Mouse (Mus musculus): ENCODE measurements around the gene Gm10721. TPM values are rescaled to one million over a fixed set of nuclear protein-coding genes. Genes with fewer than 3 reads are reported as not detected.
"Not testable (repeated sequence)": the region's sequence is repeated elsewhere in the genome, so short reads cannot be mapped to it uniquely, and the experiment has no call there.

Gm10721 gene
- polyA plus RNA-seq, 1 experiment from 2014 or later, result not detected

GRCm38 (mm10) chr9:3015896-3016295, 3.0 kb downstream of the Gm10721 start:
- not testable (repeated sequence) for H3K4me2 ChIP-seq (replicated peaks); H3K9me3 ChIP-seq (replicated peaks); H3K4me1 ChIP-seq; H3K27me3 ChIP-seq; H3K9ac ChIP-seq; H3K4me3 ChIP-seq (replicated peaks); H3K36me3 ChIP-seq; H3K27ac ChIP-seq (replicated peaks); ATAC-seq (ENCODE audit: insufficient number of reproducible peaks, low FRiP score, low TSS enrichment, low read depth)
- WGBS, result 76% methylated on average over 6 of the region's 6 CpGs

- not testable (repeated sequence) for H3K27ac ChIP-seq (replicated peaks); H3K4me2 ChIP-seq (replicated peaks); H3K4me1 ChIP-seq; H3K27me3 ChIP-seq; H3K4me3 ChIP-seq (replicated peaks); H3K9ac ChIP-seq; H3K36me3 ChIP-seq; H3K9me3 ChIP-seq (replicated peaks); ATAC-seq (ENCODE audit: insufficient number of reproducible peaks, low FRiP score, low TSS enrichment, low read depth)
- WGBS, result 44% methylated on average over 2 of the region's 9 CpGs
These were observed 4.2 kb downstream of the Gm10721 start, which contains the start of gene Gm10719 for GRCm38 (mm10) chr9:3017108-3017507. Gene Gm10719, plus strand, starts transcription at chr9:3017408.

- H3K9ac ChIP-seq; H3K27ac ChIP-seq (replicated peaks); H3K4me1 ChIP-seq; H3K36me3 ChIP-seq; ATAC-seq (ENCODE audit: insufficient number of reproducible peaks, low FRiP score, low TSS enrichment, low read depth); H3K4me3 ChIP-seq (replicated peaks); H3K4me2 ChIP-seq (replicated peaks); H3K27me3 ChIP-seq; H3K9me3 ChIP-seq (replicated peaks): not testable (repeated sequence)
- 64% methylated on average over 9 of the region's 9 CpGs for WGBS
These were observed 6.0 kb downstream of the Gm10721 start for GRCm38 (mm10) chr9:3018944-3019343.

GRCm38 (mm10) chr9:3019835-3020727, 7.1 kb downstream of the Gm10721 start:
- H3K27me3 ChIP-seq; H3K36me3 ChIP-seq; H3K27ac ChIP-seq (replicated peaks); H3K4me2 ChIP-seq (replicated peaks); H3K9ac ChIP-seq; H3K4me1 ChIP-seq; H3K9me3 ChIP-seq (replicated peaks); H3K4me3 ChIP-seq (replicated peaks): not testable (repeated sequence)
- peak; percentile 67; the same call in 1 of the 2 replicates for ATAC-seq (ENCODE audit: insufficient number of reproducible peaks, low FRiP score, low TSS enrichment, low read depth)
- 78% methylated on average over 17 of the region's 19 CpGs for WGBS

- H3K4me3 ChIP-seq (replicated peaks); H3K36me3 ChIP-seq; H3K4me2 ChIP-seq (replicated peaks); ATAC-seq (ENCODE audit: insufficient number of reproducible peaks, low FRiP score, low TSS enrichment, low read depth); H3K4me1 ChIP-seq; H3K9ac ChIP-seq; H3K27me3 ChIP-seq; H3K27ac ChIP-seq (replicated peaks); H3K9me3 ChIP-seq (replicated peaks): not testable (repeated sequence)
- WGBS, result 76% methylated on average over 11 of the region's 13 CpGs
These were observed 9.5 kb downstream of the Gm10721 start for GRCm38 (mm10) chr9:3022316-3023008.

GRCm38 (mm10) chr9:3023312-3023984, 10.5 kb downstream of the Gm10721 start, which contains the start of gene Gm10718:
Gene Gm10718, plus strand, starts transcription at chr9:3023547.
- H3K9me3 ChIP-seq (replicated peaks); H3K36me3 ChIP-seq; H3K9ac ChIP-seq; H3K27ac ChIP-seq (replicated peaks); H3K27me3 ChIP-seq; H3K4me1 ChIP-seq; ATAC-seq (ENCODE audit: insufficient number of reproducible peaks, low FRiP score, low TSS enrichment, low read depth); H3K4me3 ChIP-seq (replicated peaks); H3K4me2 ChIP-seq (replicated peaks): not testable (repeated sequence)
- 76% methylated on average over 12 of the region's 13 CpGs for WGBS

GRCm38 (mm10) chr9:3023985-3024648, 11.2 kb downstream of the Gm10721 start:
- H3K27me3 ChIP-seq; H3K4me1 ChIP-seq; H3K4me3 ChIP-seq (replicated peaks); H3K36me3 ChIP-seq; H3K4me2 ChIP-seq (replicated peaks); ATAC-seq (ENCODE audit: insufficient number of reproducible peaks, low FRiP score, low TSS enrichment, low read depth); H3K27ac ChIP-seq (replicated peaks); H3K9me3 ChIP-seq (replicated peaks); H3K9ac ChIP-seq: not testable (repeated sequence)
- WGBS, result 77% methylated on average over 16 of the region's 16 CpGs

- not testable (repeated sequence) for ATAC-seq (ENCODE audit: insufficient number of reproducible peaks, low FRiP score, low TSS enrichment, low read depth)
These were observed 12.1 kb downstream of the Gm10721 start, which contains the start of gene Gm10717 for GRCm38 (mm10) chr9:3024912-3025467. Gene Gm10717, plus strand, starts transcription at chr9:3025417.

GRCm38 (mm10) chr9:3025653-3026052, 12.7 kb downstream of the Gm10721 start:
- ATAC-seq (ENCODE audit: insufficient number of reproducible peaks, low FRiP score, low TSS enrichment, low read depth); H3K27me3 ChIP-seq; H3K27ac ChIP-seq (replicated peaks); H3K4me1 ChIP-seq; H3K36me3 ChIP-seq; H3K9me3 ChIP-seq (replicated peaks); H3K9ac ChIP-seq; H3K4me2 ChIP-seq (replicated peaks); H3K4me3 ChIP-seq (replicated peaks): not testable (repeated sequence)
- 72% methylated on average over 6 of the region's 6 CpGs for WGBS

More at GRCm38 (mm10) chr9:3024912-3025467, 12.1 kb downstream of the Gm10721 start, which contains the start of gene Gm10717:
- H3K27ac ChIP-seq (replicated peaks); H3K36me3 ChIP-seq; H3K4me3 ChIP-seq (replicated peaks); H3K9ac ChIP-seq; H3K9me3 ChIP-seq (replicated peaks); H3K4me1 ChIP-seq; H3K27me3 ChIP-seq; H3K4me2 ChIP-seq (replicated peaks): not testable (repeated sequence)
- 71% methylated on average over 12 of the region's 12 CpGs for WGBS

GRCm38 (mm10) chr9:3026136-3026535, 13.2 kb downstream of the Gm10721 start:
- H3K4me2 ChIP-seq (replicated peaks); H3K36me3 ChIP-seq; H3K27me3 ChIP-seq; H3K9ac ChIP-seq; H3K9me3 ChIP-seq (replicated peaks); H3K4me3 ChIP-seq (replicated peaks); H3K27ac ChIP-seq (replicated peaks); H3K4me1 ChIP-seq; ATAC-seq (ENCODE audit: insufficient number of reproducible peaks, low FRiP score, low TSS enrichment, low read depth): not testable (repeated sequence)
- WGBS, result 73% methylated on average over 5 of the region's 5 CpGs

Data from embryonic facial prominence, embryonic 15.5 days (tissue).